Comparison of ENCODE assay signal across 14 mouse cellular contexts in the genomic region with DNA sequence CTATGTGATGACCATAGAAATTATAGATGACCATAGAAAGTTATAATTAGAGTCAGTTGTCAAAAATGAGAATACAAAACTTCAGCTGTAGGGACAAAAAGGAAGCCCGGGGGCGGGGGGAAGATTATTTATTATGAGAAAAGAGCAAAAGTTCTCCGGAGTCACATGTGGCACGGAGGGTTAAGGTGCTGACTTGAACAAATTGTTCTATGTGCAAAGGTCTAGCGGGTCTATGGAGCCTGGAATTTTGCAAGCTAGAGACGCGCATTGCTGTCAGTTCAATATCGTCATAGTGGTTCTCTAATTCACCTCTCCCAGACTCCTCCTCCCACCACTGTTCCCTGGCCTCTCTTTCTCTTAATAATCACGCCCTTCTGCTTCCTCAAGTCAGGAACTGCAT. TPM values are rescaled to one million over a fixed set of nuclear protein-coding genes. Genes with fewer than 3 reads are reported as not detected.
A peak's percentile ranks its signal among the peaks of the same experiment; 100 is the strongest.
DNase-seq lines count a peak whose midpoint lies in the region; ATAC-seq and TF ChIP-seq lines count a peak whose summit lies in the region.
"Had no signal": no experiment of that assay in that cellular context is flagged by ENCODE, and none has a peak within 500 bp of the region (broad histone marks: within the 10 kb centered on the region; RNA-seq: fewer than 3 reads in every experiment).

No protein-coding gene starts in this region.

- no peak overlapping the region for H3K4me3 ChIP-seq in embryonic facial prominence, embryonic 12.5 days
- H3K4me3 ChIP-seq in embryonic facial prominence, embryonic 10.5 days: no peak overlapping the region
- H3K4me3 ChIP-seq in kidney, adult 2 months (ENCODE audit: insufficient read depth, low read depth, low read length): no peak overlapping the region
- H3K4me3 ChIP-seq in midbrain, embryonic 15.5 days: no peak overlapping the region
- H3K4me3 ChIP-seq in midbrain, embryonic 13.5 days (replicated peaks): no peak overlapping the region
- no peak overlapping the region for H3K4me3 ChIP-seq in stomach, postnatal 0 days (ENCODE audit: low read depth, low read length)
- H3K4me3 ChIP-seq: hindbrain, embryonic 12.5 days; megakaryocyte, embryonic 14.5 days; neural tube, embryonic 12.5 days had no signal

- TF ChIP-seq POLR2A in kidney, adult 2 months (IDR thresholded peaks at IDR 0.05; ENCODE audit: low read depth, low read length): no peak

- DNase-seq in embryonic facial prominence, embryonic 10.5 days (ENCODE audit: low spot score): no peak
- peak; percentile 79 for DNase-seq in kidney, adult 2 months
- DNase-seq in kidney, postnatal 10 days: no peak
- DNase-seq in stomach, postnatal 0 days (ENCODE audit: low spot score): no peak
- DNase-seq in cerebellum, postnatal 36 days: no peak
- DNase-seq: thymus, adult 2 months had no signal

- no peak for TF ChIP-seq EP300 in stomach, postnatal 0 days (optimal IDR thresholded peaks at IDR 0.05)

- no peak for ATAC-seq in embryonic facial prominence, embryonic 12.5 days (ENCODE audit: insufficient number of reproducible peaks, insufficient read depth, low FRiP score, low TSS enrichment)
- ATAC-seq in midbrain, embryonic 15.5 days (replicated peaks): peak; percentile 66
- no peak for ATAC-seq in midbrain, embryonic 13.5 days
- no peak for ATAC-seq in stomach, postnatal 0 days (ENCODE audit: low FRiP score, low TSS enrichment)
- ATAC-seq: forebrain, embryonic 16.5 days had no signal

- H3K27me3 ChIP-seq in embryonic facial prominence, embryonic 12.5 days: no peaks in the 10 kb centered on the region
- H3K27me3 ChIP-seq in embryonic facial prominence, embryonic 10.5 days (replicated peaks; ENCODE audit: low read depth, poor library complexity, severe bottlenecking): no peaks in the 10 kb centered on the region
- H3K27me3 ChIP-seq in kidney, adult 2 months (replicated peaks; ENCODE audit: control insufficient read depth, insufficient read depth, low read length): no peaks in the 10 kb centered on the region; the same call in 1 of the 2 replicates
- no peaks in the 10 kb centered on the region for H3K27me3 ChIP-seq in midbrain, embryonic 15.5 days (replicated peaks)
- H3K27me3 ChIP-seq in midbrain, embryonic 13.5 days: 0 out of 2 replicates have a peak, but pooled peaks cover 3% of the 10 kb centered on the region
- no peaks in the 10 kb centered on the region for H3K27me3 ChIP-seq in stomach, postnatal 0 days (ENCODE audit: control insufficient read depth, insufficient read depth, low read length)
- H3K27me3 ChIP-seq: hindbrain, embryonic 12.5 days; megakaryocyte, embryonic 14.5 days; neural tube, embryonic 12.5 days had no signal

- no peaks in the 10 kb centered on the region for H3K36me3 ChIP-seq in embryonic facial prominence, embryonic 12.5 days
- no peaks in the 10 kb centered on the region for H3K36me3 ChIP-seq in embryonic facial prominence, embryonic 10.5 days (replicated peaks)
- H3K36me3 ChIP-seq in kidney, adult 2 months (ENCODE audit: control insufficient read depth, insufficient read depth, low read length): no peaks in the 10 kb centered on the region
- H3K36me3 ChIP-seq in midbrain, embryonic 15.5 days (replicated peaks): no peaks in the 10 kb centered on the region
- H3K36me3 ChIP-seq in midbrain, embryonic 13.5 days: no peaks in the 10 kb centered on the region
- H3K36me3 ChIP-seq in stomach, postnatal 0 days (ENCODE audit: control insufficient read depth, insufficient read depth, low read length): no peaks in the 10 kb centered on the region
- H3K36me3 ChIP-seq: hindbrain, embryonic 12.5 days; neural tube, embryonic 12.5 days had no signal

- TF ChIP-seq CTCF in kidney, adult 2 months (conservative IDR thresholded peaks at IDR 0.05; ENCODE audit: insufficient read depth, insufficient read length, low read depth, low read length): no peak
- TF ChIP-seq CTCF in stomach, postnatal 0 days (IDR thresholded peaks at IDR 0.05; ENCODE audit: low read depth): no peak

- H3K27ac ChIP-seq in embryonic facial prominence, embryonic 12.5 days: no peak overlapping the region
- no peak overlapping the region for H3K27ac ChIP-seq in embryonic facial prominence, embryonic 10.5 days (replicated peaks)
- peak overlapping the region; percentile 62 for H3K27ac ChIP-seq in kidney, adult 2 months (ENCODE audit: insufficient read depth, low read depth, low read length)
- no peak overlapping the region for H3K27ac ChIP-seq in midbrain, embryonic 15.5 days
- H3K27ac ChIP-seq in midbrain, embryonic 13.5 days: no peak overlapping the region
- H3K27ac ChIP-seq in stomach, postnatal 0 days (replicated peaks): no peak overlapping the region
- H3K27ac ChIP-seq: hindbrain, embryonic 12.5 days; liver, embryonic 14.5 days; neural tube, embryonic 12.5 days had no signal

- peaks cover 2% of the 10 kb centered on the region for H3K4me1 ChIP-seq in embryonic facial prominence, embryonic 12.5 days
- H3K4me1 ChIP-seq in embryonic facial prominence, embryonic 10.5 days: peaks cover 16% of the 10 kb centered on the region; the same call in 1 of the 2 replicates
- H3K4me1 ChIP-seq in kidney, adult 2 months (ENCODE audit: control insufficient read depth, insufficient read depth, low read length): peaks cover 8% of the 10 kb centered on the region; the same call in 1 of the 2 replicates
- peaks cover 2% of the 10 kb centered on the region; the same call in 1 of the 2 replicates for H3K4me1 ChIP-seq in midbrain, embryonic 15.5 days
- no peaks in the 10 kb centered on the region for H3K4me1 ChIP-seq in midbrain, embryonic 13.5 days (replicated peaks)
- no peaks in the 10 kb centered on the region for H3K4me1 ChIP-seq in stomach, postnatal 0 days (replicated peaks; ENCODE audit: control insufficient read depth, insufficient read depth)
- H3K4me1 ChIP-seq: hindbrain, embryonic 12.5 days; megakaryocyte, embryonic 14.5 days; neural tube, embryonic 12.5 days had no signal

- 61% methylated on average over 9 of the region's 9 CpGs for WGBS in embryonic facial prominence, embryonic 12.5 days
- 70% methylated on average over 9 of the region's 9 CpGs for WGBS in embryonic facial prominence, embryonic 10.5 days
- WGBS in kidney, adult 2 months: 37% methylated on average over 9 of the region's 9 CpGs
- WGBS in midbrain, embryonic 15.5 days: 67% methylated on average over 9 of the region's 9 CpGs
- WGBS in midbrain, embryonic 13.5 days: 67% methylated on average over 9 of the region's 9 CpGs
- 60% methylated on average over 9 of the region's 9 CpGs for WGBS in stomach, postnatal 0 days

- H3K9me3 ChIP-seq in embryonic facial prominence, embryonic 12.5 days: no peaks in the 10 kb centered on the region
- no peaks in the 10 kb centered on the region for H3K9me3 ChIP-seq in embryonic facial prominence, embryonic 10.5 days
- no peaks in the 10 kb centered on the region for H3K9me3 ChIP-seq in midbrain, embryonic 15.5 days
- no peaks in the 10 kb centered on the region for H3K9me3 ChIP-seq in midbrain, embryonic 13.5 days
- H3K9me3 ChIP-seq in stomach, postnatal 0 days (ENCODE audit: control insufficient read depth, low read length): no peaks in the 10 kb centered on the region
- H3K9me3 ChIP-seq: hindbrain, embryonic 12.5 days; megakaryocyte, embryonic 14.5 days; neural tube, embryonic 12.5 days had no signal

- H3K4me2 ChIP-seq in embryonic facial prominence, embryonic 12.5 days (replicated peaks): peak overlapping the region; percentile 33; the same call in 1 of the 2 replicates
- no peak overlapping the region for H3K4me2 ChIP-seq in midbrain, embryonic 15.5 days
- H3K4me2 ChIP-seq in midbrain, embryonic 13.5 days (replicated peaks): no peak overlapping the region
- H3K4me2 ChIP-seq in stomach, postnatal 0 days (replicated peaks; ENCODE audit: low read depth): peak overlapping the region; percentile 33; the same call in 1 of the 2 replicates
- H3K4me2 ChIP-seq: hindbrain, embryonic 12.5 days had no signal

- no peak overlapping the region for H3K9ac ChIP-seq in embryonic facial prominence, embryonic 12.5 days
- no peak overlapping the region for H3K9ac ChIP-seq in midbrain, embryonic 15.5 days
- no peak overlapping the region for H3K9ac ChIP-seq in midbrain, embryonic 13.5 days (replicated peaks)
- no peak overlapping the region for H3K9ac ChIP-seq in stomach, postnatal 0 days (ENCODE audit: low read length)
- H3K9ac ChIP-seq: hindbrain, embryonic 12.5 days; liver, embryonic 14.5 days; neural tube, embryonic 12.5 days had no signal

RNA-seq across cellular contexts. Expression of a gene that starts 2.8 kb away (rescaled TPM):
- 0.65 and 0.71 TPM in 2 replicates for polyA plus RNA-seq in embryonic facial prominence, embryonic 12.5 days (2016; fragmentation: Nextera tagmentation; extraction: Ambion mirVana)
- polyA plus RNA-seq in embryonic facial prominence, embryonic 10.5 days (2016; fragmentation: Nextera tagmentation; extraction: Ambion mirVana): 0.08 and 0.25 TPM in 2 replicates
- polyA plus RNA-seq in kidney, adult 2 months (2012; rRNA removed): 9.9 and 11.8 TPM in 2 replicates
- polyA plus RNA-seq in midbrain, embryonic 15.5 days (2015; fragmentation: Nextera tagmentation; extraction: Ambion mirVana): 0.28 and 0.34 TPM in 2 replicates
- 0.17 and 0.24 TPM in 2 replicates for polyA plus RNA-seq in midbrain, embryonic 13.5 days (2015; fragmentation: Nextera tagmentation; extraction: Ambion mirVana)
- 5.1 and 6.6 TPM in 2 replicates for polyA plus RNA-seq in stomach, postnatal 0 days (2015; fragmentation: Nextera tagmentation; extraction: Ambion mirVana)
- polyA plus RNA-seq: thymus, adult 2 months had no signal

Comparison
In these comparisons a context has a peak if more than half of its experiments do, and no peak if none do; other contexts are left out.
1. H3K4me2 ChIP-seq: peak in embryonic facial prominence, embryonic 12.5 days (single experiment) and stomach, postnatal 0 days (single experiment); none in midbrain, embryonic 15.5 days (single experiment) and midbrain, embryonic 13.5 days (single experiment).